Mouse (Mus musculus) common myeloid progenitor, adult 5-6 weeks (primary cell): Measurements from ENCODE around the gene Pex13. TPM values are rescaled to one million over a fixed set of nuclear protein-coding genes. Genes with fewer than 3 reads are reported as not detected.

ENCODE experiments used
- ATAC-seq: replicated peaks from 2 replicates; pipeline ENCODE4 v1.8.0; 2016; ENCODE audit warnings: low read depth, mild to moderate bottlenecking, moderate TSS enrichment, inconsistent platforms; ENCODE audit not compliant: poor library complexity, severe bottlenecking
- total RNA-seq: library from RNA; stranded (forward); fragments of 200-1000, 187-1606 nt; gene quantifications from 2 replicates; pipeline ENCODE4 v1.2.3, GENCODE M21; 2017

Gene Pex13
- 16.9 and 23.2 TPM in 2 replicates for total RNA-seq

DNA sequence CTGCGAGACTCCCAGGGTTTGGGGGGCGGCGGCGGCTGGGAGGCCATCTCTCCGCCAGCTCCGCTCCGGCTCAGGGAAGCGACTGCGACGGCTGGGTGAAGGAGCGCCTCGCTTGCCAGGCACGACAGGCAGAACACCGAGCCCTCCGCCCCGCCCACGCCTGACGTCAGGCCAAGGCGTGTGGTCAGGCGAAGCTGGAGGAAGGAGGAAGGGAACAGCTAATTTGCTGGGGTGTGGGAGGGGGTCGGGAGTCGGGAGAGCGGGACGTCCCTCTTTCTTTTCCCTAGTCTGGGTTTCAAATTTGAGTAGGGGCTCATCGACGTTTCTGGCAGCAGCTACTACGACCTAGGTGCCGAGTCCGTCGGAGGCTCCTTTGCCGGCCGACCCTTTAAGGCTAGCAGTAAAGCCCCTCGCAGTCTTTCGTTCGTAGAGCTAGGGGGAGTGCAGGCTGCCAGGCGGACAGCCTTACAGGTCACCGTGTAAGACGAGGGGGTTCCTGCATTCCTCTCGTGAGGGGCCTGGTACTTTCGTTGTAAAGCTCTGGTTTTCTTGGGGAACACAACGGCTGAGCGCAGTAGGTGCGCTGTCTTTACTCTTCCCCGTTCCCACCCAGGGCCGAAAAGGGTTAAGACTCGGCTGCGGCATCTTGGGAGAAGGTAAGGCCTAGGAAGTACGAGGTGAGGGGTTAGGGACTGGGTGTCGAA is at the start of gene Pex13:
Gene Pex13 (minus strand): TSS at position 162 of the 704 bp plus-strand sequence.
- peak; percentile 95 for ATAC-seq

DNA sequence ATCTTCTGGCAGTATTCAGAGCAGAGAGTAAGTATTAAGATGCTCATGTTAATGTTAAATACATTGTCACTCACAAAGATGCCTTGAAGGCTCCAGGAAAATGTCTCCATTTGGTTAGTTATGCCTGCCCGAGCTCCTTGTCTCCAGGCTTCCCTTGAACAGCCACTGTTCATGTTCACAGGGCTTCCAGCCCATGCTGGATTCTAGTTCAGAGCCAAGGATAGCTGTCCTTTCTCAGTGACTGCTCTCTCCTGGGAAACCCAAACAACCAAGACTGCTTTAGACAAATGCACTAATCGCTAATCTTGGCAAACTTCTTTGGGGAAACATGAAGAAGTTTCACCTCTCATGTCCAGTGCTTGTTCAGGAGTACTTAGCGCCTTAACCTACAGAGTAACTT is 46.5 kb upstream of the Pex13 start:
- no peak for ATAC-seq

DNA sequence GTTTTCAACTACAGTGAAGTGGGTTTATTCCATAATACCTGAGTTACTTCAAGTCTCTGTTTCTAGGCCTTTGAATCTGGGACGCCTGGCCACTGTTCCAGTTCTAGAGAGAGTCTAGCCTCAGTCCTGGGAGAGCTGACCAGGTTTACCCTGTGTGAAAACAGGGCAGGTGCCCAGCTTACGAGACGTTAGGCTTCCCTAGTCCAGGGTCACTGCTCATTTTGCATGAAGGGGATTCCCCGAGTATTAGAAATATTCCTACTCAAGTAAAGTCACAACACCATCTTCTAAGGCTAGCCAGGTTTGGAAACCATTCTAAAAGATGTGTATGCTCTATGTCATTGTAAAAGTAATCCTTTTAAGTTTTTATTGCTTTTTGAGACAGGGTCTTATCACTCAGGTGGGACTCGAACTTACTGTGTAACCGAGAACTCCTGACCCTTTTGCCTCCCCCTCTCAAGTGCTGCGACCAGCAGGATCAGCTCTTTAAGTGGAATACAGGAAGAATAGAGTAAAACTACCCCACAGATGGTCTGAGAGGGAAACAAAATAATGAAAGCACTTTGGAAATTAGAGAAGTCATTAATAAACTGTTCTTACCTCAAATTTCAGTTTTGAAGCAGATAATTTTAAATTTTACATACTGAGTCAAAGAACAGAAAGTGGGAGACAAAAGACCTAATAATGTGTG is 39.0 kb upstream of the Pex13 start:
- ATAC-seq: no peak

DNA sequence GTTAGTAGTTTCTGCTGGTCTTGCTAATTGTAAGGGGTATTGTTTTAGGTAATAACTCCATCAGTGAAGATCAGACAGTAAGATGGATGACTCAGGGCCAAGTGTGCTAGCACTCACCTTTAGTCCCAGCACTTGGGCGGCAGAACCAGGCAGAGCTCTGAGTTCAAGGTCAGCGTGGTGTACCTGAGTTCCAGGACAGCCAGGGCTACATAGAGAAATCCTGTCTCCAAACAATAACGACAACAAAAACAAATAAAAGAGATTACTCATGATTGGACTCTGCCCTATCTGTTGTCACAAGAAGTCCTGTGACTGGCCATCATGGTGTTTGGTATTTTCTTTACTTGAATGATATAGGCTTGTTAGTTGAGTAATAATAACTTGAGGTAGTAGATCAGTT is 36.1 kb upstream of the Pex13 start:
- ATAC-seq: no peak

DNA sequence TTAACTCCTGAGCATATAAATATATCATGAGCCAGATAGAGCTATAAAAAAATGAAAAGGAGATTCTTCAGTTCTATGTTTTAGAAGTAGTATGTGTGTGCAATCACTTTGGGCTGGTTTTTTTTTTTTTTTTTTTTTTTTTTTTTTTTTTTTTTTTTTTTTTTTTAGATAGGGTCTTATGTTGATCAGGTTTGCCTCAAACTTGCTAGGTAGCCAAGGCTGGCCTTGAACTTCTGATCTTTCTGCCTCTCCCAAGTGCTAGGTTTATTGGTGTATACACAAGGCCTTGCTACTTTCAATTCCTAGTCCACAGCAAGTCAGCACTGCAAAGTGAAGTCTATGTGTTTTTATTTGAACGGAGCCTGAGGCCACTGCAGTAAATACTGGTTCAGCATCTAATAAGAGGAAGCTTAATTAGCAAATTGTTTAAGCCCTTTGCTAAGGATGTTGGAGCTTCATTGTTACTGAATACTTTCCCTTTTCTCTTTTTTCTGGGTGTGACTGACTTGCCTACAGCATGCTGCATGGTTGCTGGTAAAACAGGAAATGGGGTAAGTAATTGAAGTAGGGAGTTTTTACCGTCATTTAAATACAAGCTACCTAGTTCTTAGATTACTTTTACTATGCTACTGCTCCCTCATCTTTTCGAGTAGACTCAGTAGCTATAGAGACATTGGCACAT is 33.8 kb upstream of the Pex13 start:
- no peak for ATAC-seq

DNA sequence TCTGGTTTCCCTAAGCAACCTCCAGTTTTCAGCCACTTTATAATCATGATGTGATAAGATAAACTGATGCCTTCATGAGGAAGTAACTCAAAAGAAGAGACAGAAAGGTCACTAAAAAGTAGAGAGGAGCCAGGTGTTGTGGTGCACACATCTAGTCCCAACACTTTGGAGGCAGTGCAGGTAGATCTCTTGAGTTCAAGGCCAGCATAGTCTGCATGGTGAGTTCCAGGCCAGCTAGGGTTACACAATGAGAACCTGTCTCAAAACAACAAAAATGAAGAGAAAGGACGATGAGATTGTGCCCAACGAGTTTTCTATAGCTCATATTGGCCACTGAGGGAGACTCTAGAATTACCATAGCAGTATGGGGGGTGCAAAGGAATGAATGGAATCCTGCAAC is 32.8 kb upstream of the Pex13 start:
- no peak for ATAC-seq

DNA sequence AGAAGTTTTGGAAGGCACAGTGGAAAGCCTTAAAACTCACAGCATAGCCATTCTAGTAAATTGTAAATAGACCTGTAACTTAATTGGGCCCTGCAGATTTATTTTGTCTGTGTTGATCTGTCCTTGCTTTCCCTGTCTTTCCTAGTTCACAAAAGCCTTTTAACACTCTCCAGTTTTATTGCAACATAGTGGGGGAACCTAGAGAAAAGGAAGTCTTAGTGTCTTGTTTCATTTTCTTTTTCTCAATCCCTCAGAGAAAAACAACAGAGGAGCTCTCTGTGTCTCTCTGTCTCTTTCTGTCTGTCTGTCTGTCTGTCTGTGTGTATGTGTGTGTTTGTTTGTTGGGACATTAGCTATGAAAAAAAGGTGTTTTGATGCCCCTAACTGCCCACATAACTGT is 30.1 kb upstream of the Pex13 start:
- peak; percentile 60; the same call in 1 of the 2 replicates for ATAC-seq

DNA sequence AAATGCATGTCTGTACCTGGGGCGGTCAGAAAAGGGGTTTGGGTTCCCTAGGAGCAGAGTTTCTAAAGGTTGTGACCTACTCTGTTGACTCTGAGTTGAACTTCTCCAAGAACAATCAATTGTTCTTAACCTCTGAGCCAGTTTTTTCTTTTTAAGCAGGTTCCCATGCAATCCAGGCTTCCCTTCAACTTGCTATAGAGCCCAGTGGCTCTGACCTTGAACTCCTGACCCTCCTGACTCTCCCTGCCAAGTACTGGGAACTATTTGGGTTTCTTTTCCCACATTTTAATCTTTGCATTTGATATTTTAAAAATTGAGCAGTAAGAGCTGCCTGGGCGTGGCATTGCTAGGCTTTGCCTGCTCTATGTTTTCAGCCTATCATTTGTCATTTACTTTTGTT is 27.5 kb upstream of the Pex13 start:
- ATAC-seq: no peak

DNA sequence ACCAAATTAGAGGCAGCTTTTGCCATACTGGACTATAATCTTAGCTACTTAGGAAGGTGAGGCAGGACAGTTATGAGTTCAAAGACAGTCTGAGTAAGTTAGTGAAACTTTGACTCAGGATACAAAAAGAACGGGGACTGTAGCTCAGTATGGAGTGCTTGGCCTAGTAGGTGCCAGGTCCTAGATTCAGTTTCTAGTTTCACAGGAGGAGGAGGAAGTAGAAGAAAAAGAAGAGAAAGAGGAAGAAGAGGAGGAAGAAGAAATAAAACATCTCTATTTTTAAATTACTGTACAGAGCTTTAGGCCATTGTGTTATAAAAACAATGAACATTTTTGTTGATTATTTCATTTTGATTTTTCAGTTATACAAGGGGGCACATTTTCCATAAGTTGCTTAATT is 22.3 kb upstream of the Pex13 start:
- no peak for ATAC-seq

DNA sequence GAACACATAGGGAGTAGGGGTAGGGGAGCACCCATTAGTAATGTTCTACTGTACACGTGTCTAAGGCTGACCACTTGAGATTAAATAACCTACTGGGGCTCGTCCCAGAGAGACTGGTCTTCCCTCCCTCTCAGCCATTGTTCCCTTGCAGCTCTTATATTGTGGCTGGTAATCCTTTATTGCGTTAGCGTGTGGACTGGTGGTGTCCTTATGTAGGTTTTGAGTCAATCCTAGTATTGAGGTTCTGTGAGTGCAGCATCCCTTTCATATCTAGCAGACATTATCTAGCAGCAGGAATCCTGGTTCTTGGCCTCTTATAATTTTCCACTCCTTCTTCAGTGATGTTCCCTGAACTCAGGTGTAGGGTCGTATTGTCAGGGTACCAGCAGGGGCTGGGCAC is 20.9 kb upstream of the Pex13 start:
- ATAC-seq: no peak

DNA sequence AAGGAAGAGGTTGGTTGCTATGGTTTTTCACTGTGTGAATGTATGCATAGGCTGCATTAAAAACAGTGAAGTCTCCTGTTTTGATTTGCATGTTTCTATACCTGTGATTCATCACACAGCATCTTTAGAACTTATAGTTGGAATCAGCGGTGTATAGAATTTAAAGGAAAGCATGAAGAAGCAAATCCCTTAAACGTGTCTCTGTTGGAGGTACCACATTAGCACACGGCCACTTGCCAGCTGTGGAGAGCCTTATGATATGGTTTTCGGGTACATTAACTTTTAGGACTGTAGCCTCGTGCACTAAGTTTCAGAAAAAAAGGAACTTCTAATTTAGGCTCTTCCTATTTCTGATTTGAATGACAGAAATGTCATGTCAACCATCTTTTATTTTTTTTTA is 16.8 kb upstream of the Pex13 start:
- 0 out of 2 replicates have a peak, but pooled peaks have one; percentile 40 for ATAC-seq

DNA sequence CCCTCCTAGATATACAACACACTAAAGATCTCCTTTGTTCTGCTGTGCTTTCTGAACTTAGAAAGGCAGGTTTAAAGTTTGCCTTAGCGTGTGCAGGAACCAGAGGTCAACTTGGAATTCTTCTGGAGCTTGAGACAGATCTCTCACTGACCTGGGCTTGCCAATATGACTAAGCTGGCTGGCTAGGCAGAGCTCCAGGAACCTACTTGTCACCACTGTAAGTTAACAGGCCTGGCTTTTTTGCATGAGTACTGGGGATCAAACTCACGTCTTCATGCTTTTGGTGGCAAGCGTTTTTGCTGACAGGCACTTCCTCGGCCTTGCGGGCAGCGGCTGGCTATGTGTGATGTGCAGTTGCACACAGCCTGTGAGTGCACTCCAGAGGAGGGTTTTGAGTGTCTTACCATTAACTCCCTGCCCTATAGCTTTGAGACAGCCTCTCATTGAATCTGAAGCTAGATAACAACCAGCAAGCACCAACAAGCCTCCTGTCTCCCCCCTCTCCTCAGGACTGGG is 14.7 kb upstream of the Pex13 start:
- no peak for ATAC-seq

DNA sequence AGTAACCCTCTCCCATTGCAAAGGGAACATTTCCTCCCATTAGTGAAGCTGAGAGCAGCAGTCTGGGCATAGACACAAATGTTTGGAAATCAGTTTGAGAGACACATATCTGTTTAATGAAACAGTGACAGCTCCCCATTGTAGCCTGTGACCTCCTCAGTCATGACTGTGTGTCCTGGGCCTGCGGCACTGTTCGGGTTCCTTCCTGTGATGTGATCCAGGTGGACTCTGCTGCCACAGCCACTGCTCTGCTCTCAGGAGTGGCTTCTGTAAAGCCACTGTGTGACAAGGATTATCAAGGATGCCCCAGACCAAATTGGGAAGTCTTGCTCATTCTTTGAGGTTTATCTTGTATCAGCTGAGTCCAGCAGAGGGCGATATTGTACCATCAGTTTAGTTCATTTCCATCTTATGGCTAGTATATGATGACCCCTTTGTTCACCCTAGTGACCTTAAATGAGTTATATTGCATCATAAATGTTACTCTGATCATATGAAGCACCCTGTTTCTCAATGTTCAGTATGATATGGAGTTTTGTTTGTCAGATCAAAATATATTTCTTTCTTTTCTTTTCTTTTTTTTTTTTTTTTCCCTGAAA is 13.4 kb upstream of the Pex13 start:
- ATAC-seq: peak; percentile 93

DNA sequence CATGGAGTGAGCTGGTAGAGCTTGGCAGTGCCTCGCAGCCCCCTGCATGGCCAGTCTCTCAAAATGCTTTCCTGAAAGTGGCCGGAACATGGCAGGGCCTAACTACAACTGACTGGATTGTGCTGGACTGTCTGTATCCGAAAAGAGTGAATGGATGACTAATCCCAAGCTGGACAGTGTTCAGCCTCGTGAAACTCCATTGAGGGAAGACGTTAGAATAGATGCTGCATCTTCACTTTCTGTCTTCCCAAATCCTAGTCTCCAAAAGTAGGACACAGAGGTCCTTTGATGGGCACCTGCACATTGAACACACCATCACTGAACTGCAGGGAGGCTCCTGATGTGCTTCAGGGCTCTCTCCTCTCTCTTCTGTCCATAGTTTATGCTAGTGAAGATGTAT is 10.3 kb upstream of the Pex13 start:
- no peak for ATAC-seq

DNA sequence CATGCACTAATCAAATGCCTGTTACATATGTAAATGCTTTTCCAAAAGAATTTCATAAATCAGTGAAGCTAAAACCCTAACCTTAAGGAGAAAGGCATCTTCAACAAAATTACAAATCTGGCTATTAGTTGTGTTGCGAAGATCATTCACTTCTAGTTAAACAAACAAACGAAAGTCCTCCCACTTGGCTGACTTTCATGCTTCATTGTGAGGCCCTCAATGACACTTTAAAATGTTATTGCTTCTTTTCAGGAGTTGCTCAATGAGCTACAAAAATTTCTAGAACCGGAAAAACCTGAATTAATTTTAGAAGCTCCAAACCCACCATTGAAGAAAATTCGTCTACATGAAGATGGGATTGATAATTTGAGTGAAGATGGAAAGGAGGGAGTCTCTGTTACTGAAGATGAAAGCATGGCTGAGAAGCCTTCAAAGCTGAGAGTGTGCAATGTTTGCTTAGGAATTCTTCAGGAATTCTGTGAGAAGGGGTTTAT is 6.5 kb upstream of the Pex13 start:
- ATAC-seq: no peak

DNA sequence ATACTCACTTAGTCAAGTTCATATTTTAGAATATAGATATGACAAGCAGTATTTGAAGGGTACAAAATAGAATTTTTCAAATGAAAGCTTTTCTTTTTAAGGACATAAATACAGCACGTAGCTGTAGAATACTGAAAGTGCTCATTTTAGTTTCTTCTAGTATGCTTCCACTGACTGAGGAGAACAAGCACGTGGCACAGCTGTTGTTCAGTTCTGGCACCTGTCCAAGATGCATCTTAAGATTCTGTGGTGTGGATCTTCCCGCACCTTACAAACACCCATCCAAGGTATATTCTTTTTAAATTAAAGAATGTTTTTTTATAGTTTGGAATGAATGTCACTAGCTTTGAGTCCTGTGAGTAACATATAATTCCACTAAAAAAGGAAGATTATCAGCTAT is 1.4 kb upstream of the Pex13 start:
- no peak for ATAC-seq

DNA sequence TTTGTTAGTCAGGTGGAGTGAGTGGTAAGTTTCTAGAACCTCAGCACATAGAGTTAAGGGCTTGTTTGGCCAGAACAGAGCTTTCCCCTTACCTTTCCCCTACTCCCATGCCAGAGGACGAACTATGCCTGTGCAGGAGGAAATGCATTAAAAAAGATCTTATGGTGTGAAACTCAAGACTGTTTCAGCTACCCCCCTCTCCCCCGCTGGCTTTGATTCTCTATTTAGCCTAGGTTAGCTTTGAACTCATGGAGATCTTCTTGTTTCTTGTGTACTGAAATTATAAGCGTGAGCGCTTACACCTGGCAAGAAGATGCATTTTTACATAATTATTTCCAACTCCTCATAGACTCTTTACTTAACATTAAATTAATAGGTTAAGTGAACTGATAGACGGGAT is 767 bp upstream of the Pex13 start:
- ATAC-seq: no peak

DNA sequence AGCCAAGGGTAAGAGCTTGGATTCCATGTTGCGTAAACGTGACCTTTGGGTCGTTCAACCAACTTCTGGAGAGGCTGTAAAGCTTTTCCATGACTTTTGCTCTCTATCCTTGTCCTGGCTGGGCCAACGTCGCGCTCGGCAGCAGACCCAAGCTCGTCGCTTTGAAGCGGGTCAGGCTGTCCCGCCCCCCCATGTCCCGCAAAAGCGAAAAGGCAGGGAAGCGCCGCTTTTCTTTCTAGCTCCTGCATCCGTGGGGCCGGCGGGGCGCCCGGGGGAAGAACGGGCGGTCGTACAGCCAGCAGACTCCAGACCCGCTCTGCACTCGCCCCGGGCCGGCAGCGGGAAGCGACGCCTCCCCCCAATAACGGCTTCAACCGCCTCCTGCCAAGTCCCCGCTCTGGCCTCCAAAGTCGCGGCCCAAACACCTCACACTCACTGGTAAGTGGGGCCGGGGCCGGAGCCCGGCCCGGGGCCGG is 410 bp downstream of the Pex13 start, which contains the start of gene Pus10:
Gene Pus10 (plus strand): TSS at position 364 of the 476 bp plus-strand sequence.
- ATAC-seq: peak; percentile 2; the same call in 1 of the 2 replicates

DNA sequence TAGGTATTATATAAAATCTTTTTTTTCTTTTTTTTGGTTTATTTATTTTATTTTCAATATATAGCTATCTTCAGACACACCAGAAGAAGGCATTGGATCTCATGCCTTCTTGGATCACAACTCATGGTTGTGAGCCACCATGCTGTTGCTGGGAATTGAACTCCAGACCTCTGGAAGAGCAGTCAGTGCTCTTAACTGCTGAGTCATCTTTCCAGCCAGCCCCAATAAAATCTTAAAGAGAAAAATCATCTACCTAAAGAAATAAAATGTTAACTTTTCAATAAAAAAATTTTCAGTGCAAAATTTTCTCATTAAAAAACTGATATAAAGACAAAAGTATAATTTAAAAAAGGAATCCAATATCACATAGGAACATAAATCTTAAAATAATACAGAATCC is 1.5 kb downstream of the Pex13 start:
- ATAC-seq: no peak

DNA sequence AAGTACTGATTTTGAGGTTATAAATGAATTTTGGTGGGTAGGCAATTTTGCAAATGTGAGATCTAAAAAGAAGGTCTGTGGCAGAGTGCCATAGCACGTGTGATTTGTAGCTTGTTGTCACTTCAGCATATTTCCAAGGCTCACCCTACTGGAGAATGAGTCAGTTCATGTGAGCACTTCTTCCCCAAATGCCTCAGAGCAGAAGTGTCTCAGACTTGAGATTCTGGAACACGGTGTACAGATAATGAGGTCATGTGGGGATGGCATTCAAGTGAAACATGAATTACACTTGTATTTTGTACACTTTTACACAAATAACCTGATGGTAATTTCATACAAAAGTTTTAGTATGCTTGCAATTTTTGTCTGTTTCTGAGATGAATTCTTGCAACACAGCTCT is 8.0 kb downstream of the Pex13 start:
- no peak for ATAC-seq
